Mouse (Mus musculus): ENCODE measurements at regions not wholly inside any gene's neighbourhood (a gene's known extent, or its start where the extent isn't known, plus 50 kb on each side); places are given as distances from the start of the nearest gene placed in this dataset.

DNA sequence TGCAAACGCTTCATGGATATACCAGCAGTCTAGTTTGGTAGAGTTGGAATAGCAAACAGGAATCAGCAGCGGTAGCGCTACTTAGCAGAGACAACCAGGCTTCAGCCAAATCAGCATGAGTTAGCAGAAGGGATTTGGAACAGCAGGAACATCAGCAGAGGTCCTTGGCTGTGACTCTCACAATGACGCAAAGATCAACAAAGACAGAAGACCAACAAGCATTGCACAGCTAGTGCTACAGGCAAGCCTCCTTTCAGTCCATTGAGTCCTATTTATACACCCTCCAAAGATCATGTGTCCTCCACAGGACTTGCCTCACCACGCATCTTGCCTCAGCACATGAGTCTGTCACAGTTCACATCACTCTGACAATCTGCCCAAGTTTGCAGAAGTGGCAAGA lies 61.6 kb upstream of the Cdyl start:
- no peak for TF ChIP-seq CHD2 (IDR thresholded peaks at IDR 0.05; ENCODE audit: low read length)
- TF ChIP-seq MYC (IDR thresholded peaks at IDR 0.05; ENCODE audit: low read depth, low read length) = no peak
- no peak for TF ChIP-seq TCF12 (IDR thresholded peaks at IDR 0.05; ENCODE audit: low read depth, low read length)
- TF ChIP-seq NRF1 (IDR thresholded peaks at IDR 0.05; ENCODE audit: low read depth, low read length) = no peak
- no peak for TF ChIP-seq ZKSCAN1 (IDR thresholded peaks at IDR 0.05; ENCODE audit: borderline replicate concordance, low read depth, low read length)
- no peak for TF ChIP-seq CTCF (conservative IDR thresholded peaks at IDR 0.05 in 1 of 2, IDR thresholded peaks at IDR 0.05 in 1 of 2; ENCODE audit: low read depth in 2 of 2, low read length in 2 of 2)
- no peak for TF ChIP-seq SMC3 (IDR thresholded peaks at IDR 0.05; ENCODE audit: low read depth, low read length)
- TF ChIP-seq USF1 (IDR thresholded peaks at IDR 0.05; ENCODE audit: low read depth, low read length) = no peak
- no peak for TF ChIP-seq E2F4 (IDR thresholded peaks at IDR 0.05; ENCODE audit: insufficient replicate concordance, low read depth, low read length)
- TF ChIP-seq IRF4 (IDR thresholded peaks at IDR 0.05; ENCODE audit: low read depth, low read length) = no peak
- TF ChIP-seq ETS1 (conservative IDR thresholded peaks at IDR 0.05; ENCODE audit: low read depth, low read length) = no peak
- TF ChIP-seq JUND (conservative IDR thresholded peaks at IDR 0.05; ENCODE audit: low read depth, low read length) = no peak

Measured in CH12.LX (cell line).